Mouse (Mus musculus) c-Kit-positive CD71-negative TER-119-negative erythroid progenitor cells, embryonic 14.5 days (primary cell): ENCODE measurements around the gene Foxp1.

Source experiments
- DNase-seq: peaks from one replicate; pipeline ENCODE4 v3.0.0-alpha.2; 2013; ENCODE audit warnings: low read depth

Foxp1 gene

GRCm38 (mm10) chr6:99359036-99359698 is 163.4 kb downstream of the Foxp1 start:
- DNase-seq, result no peak

- no peak for DNase-seq
Observed at GRCm38 (mm10) chr6:99357931-99358330, 164.6 kb downstream of the Foxp1 start.

- no peak for DNase-seq
Observed at GRCm38 (mm10) chr6:99354338-99354737, 168.2 kb downstream of the Foxp1 start.

- DNase-seq, result no peak
Observed at GRCm38 (mm10) chr6:99353441-99353840, 169.1 kb downstream of the Foxp1 start.

- no peak for DNase-seq
Observed at GRCm38 (mm10) chr6:99350566-99350965, 172.0 kb downstream of the Foxp1 start.

GRCm38 (mm10) chr6:99350156-99350555 is 172.4 kb downstream of the Foxp1 start:
- no peak for DNase-seq

- DNase-seq, result no peak
Observed at GRCm38 (mm10) chr6:99347836-99348235, 174.7 kb downstream of the Foxp1 start.

- no peak for DNase-seq
Observed at GRCm38 (mm10) chr6:99344966-99345365, 177.6 kb downstream of the Foxp1 start.

GRCm38 (mm10) chr6:99344357-99344756 is 178.2 kb downstream of the Foxp1 start:
- DNase-seq, result no peak

GRCm38 (mm10) chr6:99343815-99344214 is 178.7 kb downstream of the Foxp1 start:
- no peak for DNase-seq

- no peak for DNase-seq
Observed at GRCm38 (mm10) chr6:99342416-99342815, 180.1 kb downstream of the Foxp1 start.

GRCm38 (mm10) chr6:99340902-99341301 is 181.6 kb downstream of the Foxp1 start:
- no peak for DNase-seq

GRCm38 (mm10) chr6:99339986-99340721 is 182.4 kb downstream of the Foxp1 start:
- no peak for DNase-seq

GRCm38 (mm10) chr6:99339343-99339620 is 183.2 kb downstream of the Foxp1 start:
- DNase-seq, result no peak

GRCm38 (mm10) chr6:99338593-99339342 is 183.8 kb downstream of the Foxp1 start:
- no peak for DNase-seq

- DNase-seq, result no peak
Observed at GRCm38 (mm10) chr6:99338174-99338573, 184.3 kb downstream of the Foxp1 start.

- no peak for DNase-seq
Observed at GRCm38 (mm10) chr6:99337575-99337974, 184.9 kb downstream of the Foxp1 start.

- no peak for DNase-seq
Observed at GRCm38 (mm10) chr6:99336191-99336590, 186.3 kb downstream of the Foxp1 start.

GRCm38 (mm10) chr6:99335174-99335830 is 187.2 kb downstream of the Foxp1 start:
- DNase-seq, result no peak

- DNase-seq, result no peak
Observed at GRCm38 (mm10) chr6:99334255-99334654, 188.3 kb downstream of the Foxp1 start.

GRCm38 (mm10) chr6:99333127-99333526 is 189.4 kb downstream of the Foxp1 start:
- no peak for DNase-seq

GRCm38 (mm10) chr6:99330169-99330568 is 192.4 kb downstream of the Foxp1 start:
- no peak for DNase-seq

- no peak for DNase-seq
Observed at GRCm38 (mm10) chr6:99328634-99329033, 193.9 kb downstream of the Foxp1 start.
